Mouse (Mus musculus): ENCODE measurements around the gene Chmp2b.

GRCm38 (mm10) chr16:65533315-65533999 lies 29.1 kb downstream of the Chmp2b start:
- TF ChIP-seq CTCF (IDR thresholded peaks at IDR 0.05; ENCODE audit: low read depth, low read length), result no peak
- TF ChIP-seq POLR2A (IDR thresholded peaks at IDR 0.05; ENCODE audit: borderline replicate concordance, low read depth, low read length), result no peak
